Mouse (Mus musculus) MN1 (cell line): ENCODE measurements around the gene Med27.
A peak's percentile ranks its signal among the peaks of the same experiment; 100 is the strongest.
"Not testable (repeated sequence)": the region's sequence is repeated elsewhere in the genome, so short reads cannot be mapped to it uniquely, and the experiment has no call there.

Experiments
- DNase-seq: peaks from one replicate; pipeline ENCODE4 v3.0.0-alpha.2; 2016; ENCODE audit warnings: low spot score

Med27 gene

GRCm38 (mm10) chr2:29520206-29520605 lies 173.6 kb downstream of the Med27 start:
- peak; percentile 28 for DNase-seq

- DNase-seq, result no peak
These were observed 174.9 kb downstream of the Med27 start for GRCm38 (mm10) chr2:29521486-29521885.

- peak; percentile 54 for DNase-seq
These were observed 177.5 kb downstream of the Med27 start for GRCm38 (mm10) chr2:29523918-29524811.

GRCm38 (mm10) chr2:29525273-29525805 lies 178.7 kb downstream of the Med27 start:
- DNase-seq, result no peak

GRCm38 (mm10) chr2:29526266-29526665 lies 179.6 kb downstream of the Med27 start:
- peak; percentile 31 for DNase-seq

- DNase-seq, result not testable (repeated sequence)
These were observed 180.9 kb downstream of the Med27 start for GRCm38 (mm10) chr2:29527480-29527879.

- DNase-seq, result no peak
These were observed 182.2 kb downstream of the Med27 start for GRCm38 (mm10) chr2:29528811-29529210.

- DNase-seq, result not testable (repeated sequence)
These were observed 183.2 kb downstream of the Med27 start for GRCm38 (mm10) chr2:29529788-29530187.

- DNase-seq, result no peak
These were observed 185.6 kb downstream of the Med27 start for GRCm38 (mm10) chr2:29532173-29532572.

GRCm38 (mm10) chr2:29532921-29533320 lies 186.3 kb downstream of the Med27 start:
- DNase-seq, result no peak

GRCm38 (mm10) chr2:29535566-29536244 lies 189.1 kb downstream of the Med27 start:
- no peak for DNase-seq

- peak; percentile 53 for DNase-seq
These were observed 189.9 kb downstream of the Med27 start for GRCm38 (mm10) chr2:29536481-29536880.

GRCm38 (mm10) chr2:29537334-29537733 lies 190.7 kb downstream of the Med27 start:
- DNase-seq, result no peak

GRCm38 (mm10) chr2:29542039-29542438 lies 195.4 kb downstream of the Med27 start:
- DNase-seq, result no peak

GRCm38 (mm10) chr2:29546571-29546970 lies 200.0 kb downstream of the Med27 start:
- peak; percentile 73 for DNase-seq

- DNase-seq, result no peak
These were observed 205.4 kb downstream of the Med27 start for GRCm38 (mm10) chr2:29551816-29552585.

GRCm38 (mm10) chr2:29553945-29554634 lies 207.5 kb downstream of the Med27 start:
- peak; percentile 37 for DNase-seq

GRCm38 (mm10) chr2:29558561-29558960 lies 211.9 kb downstream of the Med27 start:
- no peak for DNase-seq

GRCm38 (mm10) chr2:29559955-29560354 lies 213.3 kb downstream of the Med27 start:
- no peak for DNase-seq

GRCm38 (mm10) chr2:29561468-29561867 lies 214.8 kb downstream of the Med27 start:
- DNase-seq, result no peak

GRCm38 (mm10) chr2:29563986-29564385 lies 217.4 kb downstream of the Med27 start:
- peak; percentile 71 for DNase-seq
